Mouse (Mus musculus) lung, adult 2 months (tissue): Measurements from ENCODE around the gene Olfr610. TPM values are rescaled to one million over a fixed set of nuclear protein-coding genes. Genes with fewer than 3 reads are reported as not detected.
"Not testable (repeated sequence)": the region's sequence is repeated elsewhere in the genome, so short reads cannot be mapped to it uniquely, and the experiment has no call there.

Source experiments
- DNase-seq: peaks from one replicate; pipeline ENCODE4 v3.0.0; 2022
- H3K4me1 ChIP-seq: fragments of 200-500 bp; 2 replicates; pipeline ENCODE4 v1.6.1; 2011; ENCODE audit warnings: low read length; ENCODE audit not compliant: control insufficient read depth, insufficient read depth
- H3K4me3 ChIP-seq: fragments of 200-500 bp; replicated peaks from 2 replicates; pipeline ENCODE3; 2011; ENCODE audit warnings: low read depth, mild to moderate bottlenecking, control low read depth, low read length; ENCODE audit errors: extremely low read depth
- CTCF ChIP-seq: fragments of 200-500 bp; IDR thresholded peaks from 2 replicates; pipeline ENCODE4 v1.5.1; 2011; ENCODE audit warnings: mild to moderate bottlenecking, low read length, control low read depth; ENCODE audit not compliant: insufficient read depth
- POLR2A ChIP-seq: fragments of 200-500 bp; IDR thresholded peaks from 2 replicates; pipeline ENCODE4 v1.6.1; 2011; ENCODE audit warnings: low read depth, mild to moderate bottlenecking, control low read depth, low read length, borderline replicate concordance; ENCODE audit errors: extremely low read depth
- WGBS: fragments of 180-500 bp; shearing (Covaris S2); methylation state at CpG from one replicate; pipeline ENCODE4 v1.1.7; 2018; 5-methylcytosine and 5-hydroxymethylcytosine counted together
- polyA plus RNA-seq: library from polyadenylated mRNA; depleted of rRNA; stranded (reverse); fragments of >200 nt; gene quantifications from 2 replicates; pipeline ENCODE4 v1.2.3, GENCODE M21; 2012; rRNA removed

The Olfr610 gene
- not detected in 2 replicates for polyA plus RNA-seq

GRCm38 (mm10) chr7:103512022-103512421 lies at the start of gene Olfr610:
TSS of gene Olfr610 (minus strand) at chr7:103512122.
- Histone ChIP-seq H3K4me3 (no peak within 1 kb of the TSS), H3K4me1 (no peaks in the 10 kb centered on the region)
- TF ChIP-seq POLR2A = no peak
- no peak for TF ChIP-seq CTCF
- no peak for DNase-seq
- WGBS = 82% methylated on average over 2 of the region's 2 CpGs

GRCm38 (mm10) chr7:103555779-103556178 lies 43.9 kb upstream of the Olfr610 start, which contains the start of gene Olfr615:
TSS of gene Olfr615 (plus strand) at chr7:103556079.
- WGBS = 82% methylated on average over 2 of the region's 2 CpGs
- TF ChIP-seq POLR2A (no peak), CTCF (no peak)
- no peak for DNase-seq
- Histone ChIP-seq H3K4me3 (no peak within 1 kb of the TSS), H3K4me1 (no peaks in the 10 kb centered on the region)

- Histone ChIP-seq H3K4me3 (no peak within 1 kb of the TSS), H3K4me1 (no peaks in the 10 kb centered on the region)
- DNase-seq = no peak
- WGBS = 51% methylated on average over 2 of the region's 2 CpGs
- TF ChIP-seq POLR2A (no peak), CTCF (no peak)
Measured at GRCm38 (mm10) chr7:103547774-103548173, 35.9 kb upstream of the Olfr610 start, which contains the start of gene Olfr613. TSS of gene Olfr613 (plus strand) at chr7:103548074.

GRCm38 (mm10) chr7:103542617-103543016 lies 30.7 kb upstream of the Olfr610 start, which contains the start of gene Olfr612:
TSS of gene Olfr612 (minus strand) at chr7:103542717.
- not testable (repeated sequence) for H3K4me1 ChIP-seq, DNase-seq, H3K4me3 ChIP-seq
- 71% methylated on average over 2 of the region's 2 CpGs for WGBS

GRCm38 (mm10) chr7:103520746-103521145 lies 8.8 kb upstream of the Olfr610 start, which contains the start of gene Olfr611:
TSS of gene Olfr611 (minus strand) at chr7:103520846.
- not testable (repeated sequence) for H3K4me1 ChIP-seq, H3K4me3 ChIP-seq, DNase-seq
- 56% methylated on average over 1 of the region's 1 CpGs for WGBS

- WGBS = 48% methylated on average over 1 of the region's 1 CpGs
- no peak for TF ChIP-seq CTCF
- no peak for TF ChIP-seq POLR2A
- DNase-seq = no peak
Measured at GRCm38 (mm10) chr7:103497962-103498361, 14.0 kb downstream of the Olfr610 start, which contains the start of gene Olfr609. TSS of gene Olfr609 (minus strand) at chr7:103498062.

GRCm38 (mm10) chr7:103477106-103477505 lies 34.8 kb downstream of the Olfr610 start:
- H3K4me3 ChIP-seq, H3K4me1 ChIP-seq, DNase-seq: not testable (repeated sequence)
- 82% methylated on average over 9 of the region's 9 CpGs for WGBS

More at GRCm38 (mm10) chr7:103497962-103498361, 14.0 kb downstream of the Olfr610 start, which contains the start of gene Olfr609:
- no peaks in the 10 kb centered on the region for H3K4me1 ChIP-seq
- H3K4me3 ChIP-seq = no peak within 1 kb of the TSS

GRCm38 (mm10) chr7:103469577-103469976 lies 42.3 kb downstream of the Olfr610 start, which contains the start of gene Olfr608:
TSS of gene Olfr608 (plus strand) at chr7:103469877.
- Histone ChIP-seq H3K4me1 (no peaks in the 10 kb centered on the region), H3K4me3 (no peak within 1 kb of the TSS)
- TF ChIP-seq CTCF (no peak), POLR2A (no peak)
- no peak for DNase-seq

GRCm38 (mm10) chr7:103460590-103460989 lies 51.3 kb downstream of the Olfr610 start:
- WGBS = 74% methylated on average over 5 of the region's 5 CpGs
- H3K4me3 ChIP-seq = no peak overlapping the region
- DNase-seq = no peak
- H3K4me1 ChIP-seq = no peaks in the 10 kb centered on the region
- TF ChIP-seq POLR2A = no peak
- TF ChIP-seq CTCF = no peak

Other genes starting within 250 kb of the Olfr610 start
- gene Olfr596, start 206.5 kb downstream of the Olfr610 start, polyA plus RNA-seq = not detected in 2 replicates
- gene Olfr597, start 195.8 kb downstream of the Olfr610 start, polyA plus RNA-seq = not detected in 2 replicates
- not detected in 2 replicates for gene Olfr598, start 188.6 kb downstream of the Olfr610 start, polyA plus RNA-seq
- gene Olfr599, start 176.2 kb downstream of the Olfr610 start, polyA plus RNA-seq = not detected in 2 replicates
- not detected in 2 replicates for gene Olfr600, start 162.5 kb downstream of the Olfr610 start, polyA plus RNA-seq
- not detected in 2 replicates for gene Olfr601, start 149.5 kb downstream of the Olfr610 start, polyA plus RNA-seq
- gene Olfr603, start 125.9 kb downstream of the Olfr610 start, polyA plus RNA-seq = not detected in 2 replicates
- not detected in 2 replicates for gene Usp17lc, start 97.0 kb downstream of the Olfr610 start, polyA plus RNA-seq
- gene Olfr605, start 66.7 kb downstream of the Olfr610 start, polyA plus RNA-seq = not detected in 2 replicates
- not detected in 2 replicates for gene Olfr606, start 63.1 kb downstream of the Olfr610 start, polyA plus RNA-seq
- gene Olfr607, start 48.0 kb downstream of the Olfr610 start, polyA plus RNA-seq = not detected in 2 replicates
- not detected in 2 replicates for gene Olfr608, start 42.2 kb downstream of the Olfr610 start, polyA plus RNA-seq
- not detected in 2 replicates for gene Olfr609, start 14.1 kb downstream of the Olfr610 start, polyA plus RNA-seq
- not detected in 2 replicates for gene Olfr611, start 8.7 kb upstream of the Olfr610 start, polyA plus RNA-seq
- not detected in 2 replicates for gene Olfr612, start 30.6 kb upstream of the Olfr610 start, polyA plus RNA-seq
- gene Olfr613, start 36.0 kb upstream of the Olfr610 start, polyA plus RNA-seq = not detected in 2 replicates
- not detected in 2 replicates for gene Olfr615, start 44.0 kb upstream of the Olfr610 start, polyA plus RNA-seq
- not detected in 2 replicates for gene Olfr616, start 57.0 kb upstream of the Olfr610 start, polyA plus RNA-seq
- not detected in 2 replicates for gene Olfr617, start 60.9 kb upstream of the Olfr610 start, polyA plus RNA-seq
- not detected in 2 replicates for gene Olfr618, start 78.0 kb upstream of the Olfr610 start, polyA plus RNA-seq
- not detected in 2 replicates for gene Olfr619, start 88.5 kb upstream of the Olfr610 start, polyA plus RNA-seq
- gene Olfr620, start 100.4 kb upstream of the Olfr610 start, polyA plus RNA-seq = not detected in 2 replicates
- not detected in 2 replicates for gene Olfr622, start 130.6 kb upstream of the Olfr610 start, polyA plus RNA-seq
- not detected in 2 replicates for gene Olfr623, start 151.6 kb upstream of the Olfr610 start, polyA plus RNA-seq
- not detected in 2 replicates for gene Olfr624, start 159.1 kb upstream of the Olfr610 start, polyA plus RNA-seq
- gene Olfr625-ps1, start 170.6 kb upstream of the Olfr610 start, polyA plus RNA-seq = not detected in 2 replicates
- not detected in 2 replicates for gene Olfr243, start 202.5 kb upstream of the Olfr610 start, polyA plus RNA-seq
- gene Olfr628, start 218.3 kb upstream of the Olfr610 start, polyA plus RNA-seq = not detected in 2 replicates
- not detected in 2 replicates for gene Olfr629, start 232.8 kb upstream of the Olfr610 start, polyA plus RNA-seq
- not detected in 2 replicates for gene Olfr630, start 245.2 kb upstream of the Olfr610 start, polyA plus RNA-seq